Mouse (Mus musculus) forebrain, embryonic 14.5 days (tissue): ENCODE measurements at regions not wholly inside any gene's neighbourhood (a gene's known extent, or its start where the extent isn't known, plus 50 kb on each side); places are given as distances from the start of the nearest gene placed in this dataset.
A peak's percentile ranks its signal among the peaks of the same experiment; 100 is the strongest.

Experiments
- ATAC-seq: fragments of 200-750 bp; cut with Nextera tagmentation; 2 replicates; pipeline ENCODE4 v1.8.0; 2017; ENCODE audit warnings: mild to moderate bottlenecking, moderate library complexity
- DNase-seq: peaks from one replicate; pipeline ENCODE4 v3.0.0-alpha.2; 2015; ENCODE audit warnings: low spot score
- H3K27ac ChIP-seq: fragments of 300-500 bp; sonication (generic); 2 replicates; pipeline ENCODE4 v1.5.1; 2014; ENCODE audit warnings: low read depth, mild to moderate bottlenecking, control low read depth, low read length, moderate library complexity
- H3K27me3 ChIP-seq: fragments of 300-500 bp; sonication (generic); replicated peaks from 2 replicates; pipeline ENCODE4 v1.6.1; 2014; ENCODE audit warnings: low read length, control low read depth, mixed read lengths; ENCODE audit not compliant: control insufficient read depth, insufficient read depth
- H3K36me3 ChIP-seq: fragments of 300-500 bp; sonication (generic); 2 replicates; pipeline ENCODE4 v1.6.1; 2014; ENCODE audit warnings: low read length, control low read depth; ENCODE audit not compliant: control insufficient read depth, insufficient read depth
- H3K4me1 ChIP-seq: fragments of 300-500 bp; sonication (generic); 2 replicates; pipeline ENCODE4 v1.6.1; 2014; ENCODE audit warnings: antibody characterized with exemption, low read length, control low read depth; ENCODE audit not compliant: control insufficient read depth, insufficient read depth
- H3K4me2 ChIP-seq: fragments of 300-500 bp; sonication (generic); 2 replicates; pipeline ENCODE4 v1.6.1; 2014; ENCODE audit warnings: mild to moderate bottlenecking, control low read depth, low read length
- H3K4me3 ChIP-seq: fragments of 300-500 bp; sonication (generic); 2 replicates; pipeline ENCODE4 v1.5.1; 2014; ENCODE audit warnings: low read depth, low read length, control low read depth
- H3K9ac ChIP-seq: fragments of 300-500 bp; sonication (generic); 2 replicates; pipeline ENCODE4 v1.6.1; 2014; ENCODE audit warnings: mild to moderate bottlenecking, low read length, control low read depth, moderate library complexity
- H3K9me3 ChIP-seq: fragments of 300-500 bp; sonication (generic); replicated peaks from 2 replicates; pipeline ENCODE4 v1.6.1; 2016; ENCODE audit warnings: low read length, control low read depth, mixed read lengths; ENCODE audit not compliant: control insufficient read depth
- WGBS: fragments of 180-500 bp; shearing (Covaris S2); extraction: QIAGEN DNeasy Blood & Tissue Kit; methylation state at CpG from one replicate; pipeline ENCODE4 v1.1.7; 2014; 5-methylcytosine and 5-hydroxymethylcytosine counted together

DNA sequence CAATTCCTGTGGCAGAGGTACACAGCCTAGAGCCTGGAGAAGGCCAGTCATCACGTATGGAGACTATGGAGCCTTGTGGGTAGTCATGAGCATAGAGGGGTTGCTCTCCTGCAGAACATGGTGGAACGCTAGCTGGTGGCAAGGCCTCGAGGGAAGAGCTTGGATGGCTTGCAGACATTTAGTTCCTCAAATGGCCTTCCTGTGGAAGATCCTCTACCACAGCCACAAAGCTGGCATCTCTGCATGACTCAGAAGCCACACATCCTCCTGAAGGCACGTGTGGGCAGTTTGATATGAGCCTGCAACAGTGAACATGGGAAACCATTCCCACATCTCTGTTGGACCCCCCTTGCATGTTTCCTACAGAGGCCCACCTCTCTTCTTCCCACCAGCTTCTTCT is 547.9 kb upstream of the Lrrc6 start:
- 82% methylated on average over 4 of the region's 4 CpGs for WGBS
- Histone ChIP-seq H3K9ac (no peak overlapping the region), H3K9me3 (no peaks in the 10 kb centered on the region), H3K27ac (no peak overlapping the region), H3K4me2 (no peak overlapping the region), H3K27me3 (no peaks in the 10 kb centered on the region), H3K4me1 (no peaks in the 10 kb centered on the region), H3K4me3 (no peak overlapping the region), H3K36me3 (no peaks in the 10 kb centered on the region)
- ATAC-seq: no peak
- no peak for DNase-seq

DNA sequence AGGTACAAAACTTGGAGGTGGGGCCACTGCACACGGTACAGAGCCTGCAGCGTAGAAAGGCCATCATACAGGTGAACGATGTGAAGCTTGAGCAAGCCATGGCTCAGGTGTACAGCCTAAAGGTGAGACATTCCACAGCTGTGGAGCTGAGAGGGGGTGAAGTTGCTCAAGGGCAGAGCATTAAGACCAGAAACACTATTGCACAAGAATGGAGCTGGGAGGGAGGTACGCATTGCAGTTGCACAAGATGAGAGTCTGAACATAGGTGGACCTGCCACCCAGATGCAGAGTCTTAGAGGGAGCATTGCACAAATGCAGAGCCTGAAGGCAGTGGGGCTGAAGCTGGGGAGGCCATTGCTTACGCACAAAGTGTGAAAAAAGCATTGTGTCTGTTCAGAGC is 547.4 kb upstream of the Lrrc6 start:
- no peaks in the 10 kb centered on the region for H3K4me1 ChIP-seq
- no peaks in the 10 kb centered on the region for H3K36me3 ChIP-seq
- no peak overlapping the region for H3K27ac ChIP-seq
- ATAC-seq (no peak), DNase-seq (no peak)
- H3K4me2 ChIP-seq: no peak overlapping the region
- no peak overlapping the region for H3K4me3 ChIP-seq
- H3K9ac ChIP-seq: no peak overlapping the region
- H3K27me3 ChIP-seq: no peaks in the 10 kb centered on the region
- H3K9me3 ChIP-seq: no peaks in the 10 kb centered on the region
- WGBS: 93% methylated on average over 5 of the region's 5 CpGs

DNA sequence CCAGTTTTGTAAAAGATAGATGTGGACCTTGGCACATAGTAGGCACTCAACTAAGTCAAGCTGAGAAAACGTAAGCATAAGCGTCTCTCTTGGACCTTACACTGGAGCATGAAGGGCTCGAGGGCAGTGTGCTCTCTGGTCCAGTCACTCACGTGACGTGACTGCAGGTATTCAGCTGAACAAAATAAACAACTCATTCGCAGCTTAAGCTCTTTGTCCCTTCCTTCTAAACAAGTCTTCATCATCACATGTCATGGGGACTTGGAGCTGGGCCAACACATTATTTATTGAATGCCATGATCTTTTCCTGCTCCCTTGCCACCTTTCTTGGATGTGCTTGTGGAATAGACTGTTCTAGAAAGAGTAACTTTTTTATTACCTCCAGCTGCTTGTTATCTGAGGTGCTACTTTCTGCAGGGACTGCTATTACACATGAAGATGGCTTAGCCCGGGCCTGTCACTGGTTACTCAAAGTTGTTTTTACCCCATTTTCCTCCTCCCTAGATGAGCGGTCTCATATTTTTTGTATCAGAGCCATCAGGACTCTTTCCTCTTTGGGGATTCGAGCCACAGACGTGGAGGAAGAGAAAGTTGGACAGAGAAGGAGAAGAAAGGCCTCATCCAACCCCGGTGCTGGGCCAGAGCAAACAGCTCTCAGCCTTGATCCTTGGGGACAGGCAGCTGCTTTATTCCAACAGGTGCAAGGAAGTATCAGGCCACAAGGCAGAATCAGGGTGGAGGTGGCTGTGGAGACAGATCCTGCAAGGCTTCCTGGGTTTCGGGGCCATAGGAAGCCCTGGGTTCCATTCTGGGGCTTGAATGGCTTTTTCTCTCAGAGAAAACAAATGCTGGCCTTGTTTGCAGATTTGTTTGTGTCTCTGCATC is 545.5 kb upstream of the Lrrc6 start:
- H3K4me3 ChIP-seq: no peak overlapping the region
- no peaks in the 10 kb centered on the region for H3K27me3 ChIP-seq
- H3K36me3 ChIP-seq: no peaks in the 10 kb centered on the region
- no peak overlapping the region for H3K4me2 ChIP-seq
- no peak overlapping the region for H3K9ac ChIP-seq
- WGBS: 79% methylated on average over 12 of the region's 12 CpGs
- H3K27ac ChIP-seq: no peak overlapping the region
- no peak for DNase-seq
- H3K4me1 ChIP-seq: no peaks in the 10 kb centered on the region
- no peak for ATAC-seq
- H3K9me3 ChIP-seq: no peaks in the 10 kb centered on the region

DNA sequence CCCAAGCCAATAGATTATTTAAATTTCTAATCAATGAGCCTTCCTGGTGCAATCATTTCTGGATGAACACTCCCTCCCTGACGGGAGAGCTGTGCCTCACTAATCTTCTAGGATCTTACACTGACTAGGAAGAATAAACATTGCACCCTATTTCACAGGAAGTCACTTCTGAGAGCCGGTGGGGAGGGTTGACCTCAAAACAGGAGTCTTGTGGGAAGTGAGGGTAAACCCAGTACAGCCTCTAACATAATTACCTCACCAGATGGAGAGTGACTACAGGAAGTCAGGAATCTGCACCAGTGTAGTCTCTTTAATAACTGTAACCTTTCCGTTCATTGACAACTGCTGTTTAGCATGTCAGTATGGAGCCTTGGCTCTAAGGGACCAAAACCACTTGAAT is 544.6 kb upstream of the Lrrc6 start:
- Histone ChIP-seq H3K4me1 (no peaks in the 10 kb centered on the region), H3K4me3 (no peak overlapping the region), H3K4me2 (no peak overlapping the region), H3K36me3 (no peaks in the 10 kb centered on the region), H3K9ac (no peak overlapping the region), H3K27ac (no peak overlapping the region), H3K9me3 (no peaks in the 10 kb centered on the region), H3K27me3 (no peaks in the 10 kb centered on the region)
- whole genome bisulfite sequencing: 69% methylated on average over 3 of the region's 3 CpGs
- DNase-seq: no peak
- ATAC-seq: no peak

DNA sequence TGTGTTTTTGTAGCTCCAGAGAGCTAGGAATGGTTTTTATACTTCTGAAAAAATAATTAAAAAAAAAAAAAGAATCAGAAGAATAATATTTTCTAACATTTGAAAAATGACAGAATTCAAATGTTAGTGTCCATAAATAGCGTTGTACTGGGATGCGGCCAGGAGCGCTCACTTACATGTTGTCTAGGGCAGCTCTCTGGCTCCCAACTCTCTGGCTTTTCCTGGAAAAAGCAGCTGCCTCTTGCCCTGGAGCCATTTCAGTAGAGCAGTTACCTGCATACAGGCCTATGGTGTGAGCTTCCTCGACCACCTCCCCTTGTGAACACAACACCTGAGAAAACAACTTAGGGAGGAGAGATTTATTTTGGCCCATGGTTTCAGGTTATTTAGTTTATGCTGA is 544.1 kb upstream of the Lrrc6 start:
- WGBS: 93% methylated on average over 4 of the region's 4 CpGs
- Histone ChIP-seq H3K27me3 (no peaks in the 10 kb centered on the region), H3K36me3 (no peaks in the 10 kb centered on the region), H3K4me3 (no peak overlapping the region), H3K27ac (no peak overlapping the region), H3K9me3 (no peaks in the 10 kb centered on the region), H3K4me2 (no peak overlapping the region), H3K9ac (no peak overlapping the region), H3K4me1 (no peaks in the 10 kb centered on the region)
- DNase-seq: no peak
- no peak for ATAC-seq

DNA sequence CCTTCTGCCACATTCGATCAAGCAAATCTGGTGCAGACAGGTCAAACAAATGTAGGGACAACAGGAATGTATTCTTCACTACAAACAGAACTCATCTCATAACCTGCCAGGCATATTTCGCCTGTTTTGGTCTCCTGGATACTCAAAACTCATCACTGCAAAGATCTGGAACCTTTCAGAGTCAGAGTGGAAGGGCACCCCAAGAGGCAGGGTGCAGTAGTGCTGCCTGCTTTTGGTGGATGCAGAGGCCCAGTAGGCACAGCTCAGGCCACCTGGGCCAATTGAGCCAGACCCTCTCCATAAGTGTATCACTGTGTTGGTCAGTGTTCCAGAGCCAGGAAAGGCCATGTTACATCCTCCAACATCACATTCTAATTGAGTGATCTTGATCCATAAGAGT is 541.4 kb upstream of the Lrrc6 start:
- Histone ChIP-seq H3K9ac (no peak overlapping the region), H3K4me2 (no peak overlapping the region), H3K9me3 (no peaks in the 10 kb centered on the region), H3K27me3 (no peaks in the 10 kb centered on the region), H3K36me3 (no peaks in the 10 kb centered on the region), H3K27ac (no peak overlapping the region), H3K4me1 (peaks cover 3% of the 10 kb centered on the region; the same call in 1 of the 2 replicates), H3K4me3 (no peak overlapping the region)
- DNase-seq (no peak), ATAC-seq (no peak)
- 83% methylated on average over 2 of the region's 2 CpGs for WGBS

DNA sequence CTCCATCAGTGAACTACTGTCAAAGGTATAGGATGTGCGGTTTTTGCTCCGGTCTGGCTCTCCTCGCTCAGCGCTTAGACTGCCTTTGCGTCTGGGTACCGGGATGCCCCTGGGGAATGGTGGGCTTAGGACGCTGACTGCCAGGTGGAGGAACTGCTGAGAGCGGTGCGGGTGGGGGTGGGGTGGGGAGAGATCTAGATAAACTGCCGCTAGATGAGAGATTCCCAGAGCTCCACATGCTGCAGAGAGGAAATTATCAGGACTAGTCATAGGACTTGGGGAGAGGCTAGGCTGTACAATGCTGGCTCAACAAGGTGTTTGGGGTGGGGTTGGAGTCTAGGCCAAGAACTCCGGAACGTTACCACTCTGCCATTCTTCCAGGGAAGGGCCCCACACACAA is 539.5 kb upstream of the Lrrc6 start:
- Histone ChIP-seq H3K27me3 (no peaks in the 10 kb centered on the region), H3K4me2 (peak overlapping the region; percentile 55), H3K4me1 (peaks cover 3% of the 10 kb centered on the region; the same call in 1 of the 2 replicates), H3K4me3 (no peak overlapping the region), H3K9me3 (no peaks in the 10 kb centered on the region), H3K27ac (no peak overlapping the region), H3K36me3 (no peaks in the 10 kb centered on the region), H3K9ac (no peak overlapping the region)
- ATAC-seq (no peak), DNase-seq (no peak)
- WGBS: 60% methylated on average over 12 of the region's 12 CpGs

DNA sequence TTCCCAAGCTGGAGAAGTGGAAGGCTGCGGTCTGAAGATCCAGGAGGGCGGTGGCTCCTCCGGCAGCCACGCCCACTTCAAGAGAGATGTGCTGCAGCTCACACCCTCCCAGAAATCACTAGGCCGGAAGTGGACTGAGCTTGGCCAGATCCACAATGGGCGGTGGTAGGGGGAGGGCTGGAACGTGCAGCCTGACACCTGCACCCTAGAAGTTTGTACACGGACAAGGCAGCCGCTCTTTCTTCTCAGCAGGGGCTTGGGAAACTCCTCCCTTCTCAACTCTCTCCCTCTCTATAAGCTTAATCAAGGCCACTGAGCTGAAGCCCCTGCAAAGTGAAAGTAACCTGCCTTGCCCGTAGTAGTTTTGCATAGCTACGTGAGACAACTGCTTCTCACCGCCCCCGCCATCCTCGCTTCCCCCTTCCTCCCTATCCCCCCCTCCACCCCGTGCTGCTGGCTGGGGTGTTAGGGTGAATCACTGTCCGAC is 538.8 kb upstream of the Lrrc6 start:
- no peaks in the 10 kb centered on the region for H3K36me3 ChIP-seq
- peak overlapping the region; percentile 31 for H3K4me3 ChIP-seq
- H3K27me3 ChIP-seq: no peaks in the 10 kb centered on the region
- ATAC-seq: peak; percentile 84
- peaks cover 3% of the 10 kb centered on the region; the same call in 1 of the 2 replicates for H3K4me1 ChIP-seq
- WGBS: 9% methylated on average over 16 of the region's 16 CpGs
- H3K27ac ChIP-seq: no peak overlapping the region
- peak overlapping the region; percentile 55 for H3K4me2 ChIP-seq
- peak overlapping the region; percentile 51 for H3K9ac ChIP-seq
- DNase-seq: peak; percentile 51
- H3K9me3 ChIP-seq: no peaks in the 10 kb centered on the region

DNA sequence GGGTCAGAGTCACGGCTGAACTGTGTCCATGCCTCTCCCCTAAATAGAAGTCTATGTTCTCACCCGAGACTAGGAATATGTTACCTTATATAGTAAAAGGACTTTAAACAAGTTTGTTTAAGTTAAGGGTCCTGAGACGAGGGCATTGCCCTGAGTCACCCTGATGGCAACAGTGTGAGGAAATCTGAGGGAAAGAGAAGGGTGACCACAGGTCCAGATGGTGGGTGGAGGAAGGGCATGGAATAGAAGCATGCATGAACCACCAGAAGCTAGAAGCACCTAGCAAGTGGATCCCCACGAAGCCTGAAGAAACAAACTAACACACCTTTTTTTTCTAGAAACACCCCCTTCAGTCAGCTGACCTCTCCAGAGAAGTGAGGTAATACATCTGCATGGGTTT is 536.9 kb upstream of the Lrrc6 start:
- WGBS: 84% methylated on average over 4 of the region's 4 CpGs
- ATAC-seq (no peak), DNase-seq (no peak)
- Histone ChIP-seq H3K9ac (no peak overlapping the region), H3K4me1 (peaks cover 3% of the 10 kb centered on the region; the same call in 1 of the 2 replicates), H3K27me3 (no peaks in the 10 kb centered on the region), H3K9me3 (no peaks in the 10 kb centered on the region), H3K27ac (no peak overlapping the region), H3K4me2 (no peak overlapping the region), H3K4me3 (no peak overlapping the region), H3K36me3 (no peaks in the 10 kb centered on the region)
